Mouse (Mus musculus) ES-E14 (cell line): ENCODE data around the gene Mthfs. TPM values are rescaled to one million over a fixed set of nuclear protein-coding genes. Genes with fewer than 3 reads are reported as not detected.

Source experiments
- DNase-seq: peaks from one replicate; pipeline ENCODE4 v3.0.0-alpha.2; 2013; ENCODE audit warnings: low read depth, low spot score
- H3K27ac ChIP-seq: 2 replicates; pipeline ENCODE4 v1.5.1; 2012; ENCODE audit warnings: low read depth, mild to moderate bottlenecking, low read length, moderate library complexity, mixed read lengths; ENCODE audit not compliant: poor library complexity, insufficient read depth, severe bottlenecking
- H3K36me3 ChIP-seq: 2 replicates; pipeline ENCODE4 v1.6.1; 2012; ENCODE audit warnings: mild to moderate bottlenecking, low read length, moderate library complexity, mixed read lengths; ENCODE audit not compliant: control insufficient read depth, poor library complexity, insufficient read depth, severe bottlenecking
- H3K4me1 ChIP-seq, 2 experiments: fragments of 150-350 bp in 1 of 2; sonication (generic) in 1 of 2; 2 replicates each; pipeline ENCODE4 v1.6.1; 2012; ENCODE audit warnings: low read length in 2 of 2, mild to moderate bottlenecking in 1 of 2, mixed read lengths in 1 of 2; ENCODE audit not compliant: control insufficient read depth in 2 of 2, insufficient read depth in 2 of 2, poor library complexity in 1 of 2
- H3K4me3 ChIP-seq, 2 experiments: fragments of 150-350 bp in 1 of 2; sonication (generic) in 1 of 2; 2 replicates each; pipeline ENCODE4 v1.5.1; 2012; ENCODE audit warnings: low read length in 2 of 2, low read depth in 1 of 2, mild to moderate bottlenecking in 1 of 2, mixed read lengths in 1 of 2; ENCODE audit not compliant: insufficient read depth in 1 of 2, poor library complexity in 1 of 2, severe bottlenecking in 1 of 2
- H3K9ac ChIP-seq: 2 replicates; pipeline ENCODE4 v1.6.1; 2012; ENCODE audit warnings: low read depth, mild to moderate bottlenecking, low read length, mixed read lengths; ENCODE audit not compliant: poor library complexity, insufficient read depth, severe bottlenecking
- H3K9me3 ChIP-seq: fragments of 150-350 bp; sonication (generic); 2 replicates; pipeline ENCODE4 v1.6.1; 2012; ENCODE audit warnings: low read depth, mild to moderate bottlenecking, low read length; ENCODE audit not compliant: control insufficient read depth, insufficient read depth
- CHD2 ChIP-seq: IDR thresholded peaks from 2 replicates; pipeline ENCODE4 v1.6.1; 2014; ENCODE audit warnings: mild to moderate bottlenecking, low read depth, low read length, inconsistent platforms
- HCFC1 ChIP-seq: IDR thresholded peaks from 2 replicates; pipeline ENCODE4 v1.6.1; 2012; ENCODE audit warnings: low read length, inconsistent platforms, borderline replicate concordance; ENCODE audit not compliant: insufficient read depth
- MAFK ChIP-seq: IDR thresholded peaks from 2 replicates; pipeline ENCODE4 v1.6.1; 2014; ENCODE audit warnings: mild to moderate bottlenecking, low read depth, low read length, inconsistent platforms; ENCODE audit not compliant: insufficient read depth
- ZC3H11A ChIP-seq: IDR thresholded peaks from 2 replicates; pipeline ENCODE4 v1.6.1; 2012; ENCODE audit warnings: low read depth, mild to moderate bottlenecking, inconsistent platforms, low read length, borderline replicate concordance
- ZNF384 ChIP-seq: IDR thresholded peaks from 2 replicates; pipeline ENCODE4 v1.6.1; 2012; ENCODE audit warnings: low read depth, low read length, inconsistent platforms
- in situ Hi-C, 2 experiments: fragments of 600-800 bp; cut with MboI; formaldehyde crosslinking; loops; one replicate each; pipeline ENCODE4 v1.15.1; 2025; ENCODE audit warnings: low sequenced_read_pairs in 2 of 2, inconsistent platforms in 1 of 2; ENCODE audit not compliant: unreplicated experiment in 2 of 2
- total RNA-seq: library from RNA; depleted of rRNA; stranded (reverse); fragments of 300-350 nt; gene quantifications from 2 replicates; pipeline ENCODE4 v1.2.3, GENCODE M21; 2012

The Mthfs gene
- total RNA-seq, 1 experiment = 11.5 TPM

- Histone ChIP-seq H3K27ac (no peak overlapping the region), H3K4me3 (no peak overlapping the region), H3K36me3 (no peaks in the 10 kb centered on the region), H3K9ac (no peak overlapping the region), H3K9me3 (no peaks in the 10 kb centered on the region), H3K4me1 (no peaks in the 10 kb centered on the region)
- in situ Hi-C loops = no loop called here
- DNase-seq = no peak
- TF ChIP-seq ZNF384 (no peak), HCFC1 (no peak), ZC3H11A (no peak), CHD2 (no peak), MAFK (no peak)
These were observed 77.6 kb downstream of the Mthfs start for GRCm38 (mm10) chr9:89288037-89288436.

- H3K9ac ChIP-seq = no peak overlapping the region
- H3K36me3 ChIP-seq = no peaks in the 10 kb centered on the region
- H3K27ac ChIP-seq = no peak overlapping the region
- TF ChIP-seq HCFC1 (no peak), ZNF384 (no peak), ZC3H11A (no peak), MAFK (no peak), CHD2 (no peak)
- DNase-seq = no peak
- H3K4me1 ChIP-seq = no peaks in the 10 kb centered on the region
- H3K4me3 ChIP-seq = no peak overlapping the region
- no peaks in the 10 kb centered on the region for H3K9me3 ChIP-seq
- in situ Hi-C loops = no loop called here
These were observed 82.9 kb downstream of the Mthfs start for GRCm38 (mm10) chr9:89293364-89293763.

GRCm38 (mm10) chr9:89294121-89294520 lies 83.6 kb downstream of the Mthfs start:
- no peak overlapping the region for H3K9ac ChIP-seq
- H3K4me3 ChIP-seq = no peak overlapping the region
- no peak overlapping the region for H3K27ac ChIP-seq
- no peaks in the 10 kb centered on the region for H3K9me3 ChIP-seq
- no peaks in the 10 kb centered on the region for H3K36me3 ChIP-seq
- TF ChIP-seq ZNF384 = no peak
- no peak for TF ChIP-seq HCFC1
- peak; percentile 78 for TF ChIP-seq MAFK
- no peak for TF ChIP-seq CHD2
- TF ChIP-seq ZC3H11A = no peak
- DNase-seq = no peak
- in situ Hi-C loops = no loop called here
- no peaks in the 10 kb centered on the region for H3K4me1 ChIP-seq

- Histone ChIP-seq H3K9ac (no peak overlapping the region), H3K27ac (no peak overlapping the region), H3K4me3 (no peak overlapping the region), H3K36me3 (no peaks in the 10 kb centered on the region), H3K9me3 (no peaks in the 10 kb centered on the region), H3K4me1 (no peaks in the 10 kb centered on the region)
- no peak for TF ChIP-seq ZNF384
- no peak for TF ChIP-seq CHD2
- in situ Hi-C loops = no loop called here
- DNase-seq = no peak
These were observed 95.2 kb downstream of the Mthfs start for GRCm38 (mm10) chr9:89305637-89306036.
